Mouse (Mus musculus): ENCODE measurements at regions not wholly inside any gene's neighbourhood (a gene's known extent, or its start where the extent isn't known, plus 50 kb on each side); places are given as distances from the start of the nearest gene placed in this dataset.

GRCm38 (mm10) chr7:83056101-83056935 is 189.2 kb downstream of the Mex3b start:
- Histone ChIP-seq H3K27ac (ENCODE audit: control insufficient read depth, insufficient read depth, low read depth, low read length, poor library complexity) (no peak overlapping the region), H3K4me3 (replicated peaks; ENCODE audit: control insufficient read depth, low read depth, low read length) (no peak overlapping the region), H3K4me1 (ENCODE audit: control insufficient read depth, insufficient read depth, low read length) (no peaks in the 10 kb centered on the region; the same call in none of the 2 replicates)
- WGBS: 82% methylated on average over 13 of the region's 13 CpGs
- no peak for TF ChIP-seq CTCF (IDR thresholded peaks at IDR 0.05; ENCODE audit: control insufficient read depth, insufficient read depth, low read length)

GRCm38 (mm10) chr7:83060318-83060717 is 193.2 kb downstream of the Mex3b start:
- Histone ChIP-seq H3K4me1 (ENCODE audit: control insufficient read depth, insufficient read depth, low read length) (peaks cover 2% of the 10 kb centered on the region; the same call in 1 of the 2 replicates), H3K27ac (ENCODE audit: control insufficient read depth, insufficient read depth, low read depth, low read length, poor library complexity) (no peak overlapping the region), H3K4me3 (replicated peaks; ENCODE audit: control insufficient read depth, low read depth, low read length) (no peak overlapping the region)
- 59% methylated on average over 3 of the region's 3 CpGs for WGBS
- TF ChIP-seq CTCF (IDR thresholded peaks at IDR 0.05; ENCODE audit: control insufficient read depth, insufficient read depth, low read length): no peak

GRCm38 (mm10) chr7:83060733-83061132 is 193.6 kb downstream of the Mex3b start:
- Histone ChIP-seq H3K4me1 (ENCODE audit: control insufficient read depth, insufficient read depth, low read length) (peaks cover 2% of the 10 kb centered on the region; the same call in 1 of the 2 replicates), H3K27ac (ENCODE audit: control insufficient read depth, insufficient read depth, low read depth, low read length, poor library complexity) (no peak overlapping the region), H3K4me3 (replicated peaks; ENCODE audit: control insufficient read depth, low read depth, low read length) (no peak overlapping the region)
- 43% methylated on average over 5 of the region's 5 CpGs for WGBS
- TF ChIP-seq POLR2A (IDR thresholded peaks at IDR 0.05; ENCODE audit: borderline replicate concordance, control insufficient read depth, low read depth, low read length) (no peak), CTCF (IDR thresholded peaks at IDR 0.05; ENCODE audit: control insufficient read depth, insufficient read depth, low read length) (no peak)

GRCm38 (mm10) chr7:83061197-83061893 is 194.2 kb downstream of the Mex3b start:
- no peak for TF ChIP-seq CTCF (IDR thresholded peaks at IDR 0.05; ENCODE audit: control insufficient read depth, insufficient read depth, low read length)
- no peak for TF ChIP-seq POLR2A (IDR thresholded peaks at IDR 0.05; ENCODE audit: borderline replicate concordance, control insufficient read depth, low read depth, low read length)

GRCm38 (mm10) chr7:83061894-83062477 is 194.9 kb downstream of the Mex3b start:
- H3K27ac ChIP-seq (ENCODE audit: control insufficient read depth, insufficient read depth, low read depth, low read length, poor library complexity): peak overlapping the region; percentile 22; the same call in 1 of the 2 replicates
- no peak overlapping the region for H3K4me3 ChIP-seq (replicated peaks; ENCODE audit: control insufficient read depth, low read depth, low read length)
- TF ChIP-seq POLR2A (IDR thresholded peaks at IDR 0.05; ENCODE audit: borderline replicate concordance, control insufficient read depth, low read depth, low read length) (no peak), CTCF (IDR thresholded peaks at IDR 0.05; ENCODE audit: control insufficient read depth, insufficient read depth, low read length) (no peak)
- peaks cover 2% of the 10 kb centered on the region; the same call in 1 of the 2 replicates for H3K4me1 ChIP-seq (ENCODE audit: control insufficient read depth, insufficient read depth, low read length)
- WGBS: 29% methylated on average over 6 of the region's 6 CpGs

More at GRCm38 (mm10) chr7:83061197-83061893, 194.2 kb downstream of the Mex3b start:
- H3K27ac ChIP-seq (ENCODE audit: control insufficient read depth, insufficient read depth, low read depth, low read length, poor library complexity): peak overlapping the region; percentile 22; the same call in 1 of the 2 replicates
- peaks cover 2% of the 10 kb centered on the region; the same call in 1 of the 2 replicates for H3K4me1 ChIP-seq (ENCODE audit: control insufficient read depth, insufficient read depth, low read length)
- no peak overlapping the region for H3K4me3 ChIP-seq (replicated peaks; ENCODE audit: control insufficient read depth, low read depth, low read length)
- 75% methylated on average over 7 of the region's 7 CpGs for WGBS

GRCm38 (mm10) chr7:83063559-83063958 is 196.4 kb downstream of the Mex3b start:
- no peak for TF ChIP-seq CTCF (IDR thresholded peaks at IDR 0.05; ENCODE audit: control insufficient read depth, insufficient read depth, low read length)
- no peak for TF ChIP-seq POLR2A (IDR thresholded peaks at IDR 0.05; ENCODE audit: borderline replicate concordance, control insufficient read depth, low read depth, low read length)
- H3K4me1 ChIP-seq (ENCODE audit: control insufficient read depth, insufficient read depth, low read length): peaks cover 2% of the 10 kb centered on the region; the same call in 1 of the 2 replicates
- WGBS: 90% methylated on average over 3 of the region's 3 CpGs

GRCm38 (mm10) chr7:83065341-83065740 is 198.2 kb downstream of the Mex3b start:
- TF ChIP-seq CTCF (IDR thresholded peaks at IDR 0.05; ENCODE audit: control insufficient read depth, insufficient read depth, low read length): no peak
- no peak for TF ChIP-seq POLR2A (IDR thresholded peaks at IDR 0.05; ENCODE audit: borderline replicate concordance, control insufficient read depth, low read depth, low read length)
- Histone ChIP-seq H3K4me3 (replicated peaks; ENCODE audit: control insufficient read depth, low read depth, low read length) (no peak overlapping the region), H3K4me1 (ENCODE audit: control insufficient read depth, insufficient read depth, low read length) (peaks cover 2% of the 10 kb centered on the region; the same call in 1 of the 2 replicates), H3K27ac (ENCODE audit: control insufficient read depth, insufficient read depth, low read depth, low read length, poor library complexity) (no peak overlapping the region)
- WGBS: 81% methylated on average over 3 of the region's 3 CpGs

More at GRCm38 (mm10) chr7:83063559-83063958, 196.4 kb downstream of the Mex3b start:
- H3K27ac ChIP-seq (ENCODE audit: control insufficient read depth, insufficient read depth, low read depth, low read length, poor library complexity): no peak overlapping the region
- H3K4me3 ChIP-seq (replicated peaks; ENCODE audit: control insufficient read depth, low read depth, low read length): no peak overlapping the region

- WGBS: 71% methylated on average over 15 of the region's 15 CpGs
These were observed 207.4 kb downstream of the Mex3b start for GRCm38 (mm10) chr7:83074399-83074970.

More at GRCm38 (mm10) chr7:83074399-83074970, 207.4 kb downstream of the Mex3b start:
- Histone ChIP-seq H3K4me1 (ENCODE audit: control insufficient read depth, insufficient read depth, low read length) (peaks cover 2% of the 10 kb centered on the region; the same call in 1 of the 2 replicates), H3K4me3 (replicated peaks; ENCODE audit: control insufficient read depth, low read depth, low read length) (no peak overlapping the region), H3K27ac (ENCODE audit: control insufficient read depth, insufficient read depth, low read depth, low read length, poor library complexity) (no peak overlapping the region)
- TF ChIP-seq CTCF (IDR thresholded peaks at IDR 0.05; ENCODE audit: control insufficient read depth, insufficient read depth, low read length) (no peak), POLR2A (IDR thresholded peaks at IDR 0.05; ENCODE audit: borderline replicate concordance, control insufficient read depth, low read depth, low read length) (no peak)

Data from bone marrow, adult 2 months (tissue).